Mouse (Mus musculus) E14TG2a.4 (cell line): ENCODE results near the gene Cpb2.

Experiments
- H3K27me3 ChIP-seq: 2 replicates; pipeline ENCODE4 v1.6.1; 2014; ENCODE audit warnings: low read length, control low read depth; ENCODE audit not compliant: insufficient read depth
- H3K36me3 ChIP-seq: 2 replicates; pipeline ENCODE4 v1.6.1; 2014; ENCODE audit warnings: low read length, control low read depth; ENCODE audit not compliant: insufficient read depth
- H3K4me1 ChIP-seq: replicated peaks from 2 replicates; pipeline ENCODE4 v1.6.1; 2014; ENCODE audit warnings: low read depth, low read length, control low read depth
- H3K4me3 ChIP-seq: replicated peaks from 2 replicates; pipeline ENCODE4 v1.5.1; 2014; ENCODE audit warnings: mild to moderate bottlenecking, low read length
- H3K9me3 ChIP-seq: 2 replicates; pipeline ENCODE4 v1.6.1; 2014; ENCODE audit warnings: low read length, control low read depth
- CTCF ChIP-seq: conservative IDR thresholded peaks from 2 replicates; pipeline ENCODE4 v1.5.1; 2014; ENCODE audit warnings: low read length
- NANOG ChIP-seq: IDR thresholded peaks from 2 replicates; pipeline ENCODE4 v1.6.1; 2014; ENCODE audit warnings: borderline replicate concordance, low read length, mixed read lengths
- POU5F1 ChIP-seq: IDR thresholded peaks from 2 replicates; pipeline ENCODE4 v1.6.1; 2014; ENCODE audit warnings: low read length, borderline replicate concordance

The Cpb2 gene

DNA sequence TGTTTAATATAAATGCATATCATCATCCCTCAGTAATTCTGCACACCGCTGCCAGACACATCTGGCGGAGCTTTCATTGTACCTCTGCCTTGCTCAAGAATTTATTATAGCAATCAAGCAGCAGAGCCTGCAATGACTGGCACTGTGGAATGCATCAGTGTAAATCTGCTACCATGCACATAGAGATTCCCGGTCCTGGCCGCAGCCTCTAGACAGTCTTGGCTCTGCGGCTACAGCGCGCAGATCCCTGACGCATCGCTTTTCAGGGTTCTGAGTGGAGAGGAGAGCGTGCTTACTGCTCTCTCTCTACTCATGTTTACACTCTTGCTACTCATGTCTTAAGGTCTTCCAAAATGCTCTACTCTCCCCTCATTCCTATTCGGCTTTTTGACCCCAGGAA lies 28.3 kb upstream of the Cpb2 start:
- Histone ChIP-seq H3K4me3 (no peak overlapping the region), H3K9me3 (no peaks in the 10 kb centered on the region), H3K4me1 (no peaks in the 10 kb centered on the region), H3K27me3 (no peaks in the 10 kb centered on the region), H3K36me3 (no peaks in the 10 kb centered on the region)
- TF ChIP-seq POU5F1: no peak
- no peak for TF ChIP-seq NANOG
- no peak for TF ChIP-seq CTCF

GRCm38 (mm10) chr14:75218843-75219242 lies 23.2 kb upstream of the Cpb2 start:
- TF ChIP-seq NANOG (no peak), CTCF (no peak), POU5F1 (no peak)
- no peak overlapping the region for H3K4me3 ChIP-seq
- no peaks in the 10 kb centered on the region for H3K27me3 ChIP-seq
- H3K4me1 ChIP-seq: no peaks in the 10 kb centered on the region
- H3K36me3 ChIP-seq: no peaks in the 10 kb centered on the region
- H3K9me3 ChIP-seq: no peaks in the 10 kb centered on the region

GRCm38 (mm10) chr14:75219250-75219913 lies 22.7 kb upstream of the Cpb2 start:
- no peaks in the 10 kb centered on the region for H3K4me1 ChIP-seq
- TF ChIP-seq CTCF (no peak), NANOG (no peak), POU5F1 (no peak)
- no peak overlapping the region for H3K4me3 ChIP-seq
- H3K27me3 ChIP-seq: no peaks in the 10 kb centered on the region
- H3K9me3 ChIP-seq: no peaks in the 10 kb centered on the region
- H3K36me3 ChIP-seq: no peaks in the 10 kb centered on the region

DNA sequence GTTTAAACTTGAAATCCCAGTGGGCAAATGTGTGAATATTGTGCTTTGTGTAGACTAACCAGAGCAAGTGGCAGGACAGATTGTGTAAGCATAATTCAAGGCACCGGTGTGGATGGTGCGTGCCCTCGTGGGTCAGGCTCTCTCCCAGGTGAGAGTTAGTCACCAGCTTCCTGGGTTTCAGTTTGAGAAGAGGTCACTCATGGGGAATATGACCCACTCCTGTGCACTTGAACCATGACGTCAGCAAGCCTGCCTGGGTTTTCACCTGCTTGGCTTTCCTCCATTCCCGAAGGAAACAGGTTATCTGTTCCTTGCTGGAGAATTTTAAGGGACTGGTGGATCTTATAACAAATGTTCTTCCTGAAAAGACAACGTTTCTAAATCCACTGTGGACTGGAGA lies 19.7 kb upstream of the Cpb2 start:
- Histone ChIP-seq H3K4me3 (no peak overlapping the region), H3K27me3 (no peaks in the 10 kb centered on the region), H3K4me1 (no peaks in the 10 kb centered on the region), H3K9me3 (no peaks in the 10 kb centered on the region), H3K36me3 (no peaks in the 10 kb centered on the region)
- TF ChIP-seq POU5F1 (no peak), CTCF (no peak), NANOG (no peak)

DNA sequence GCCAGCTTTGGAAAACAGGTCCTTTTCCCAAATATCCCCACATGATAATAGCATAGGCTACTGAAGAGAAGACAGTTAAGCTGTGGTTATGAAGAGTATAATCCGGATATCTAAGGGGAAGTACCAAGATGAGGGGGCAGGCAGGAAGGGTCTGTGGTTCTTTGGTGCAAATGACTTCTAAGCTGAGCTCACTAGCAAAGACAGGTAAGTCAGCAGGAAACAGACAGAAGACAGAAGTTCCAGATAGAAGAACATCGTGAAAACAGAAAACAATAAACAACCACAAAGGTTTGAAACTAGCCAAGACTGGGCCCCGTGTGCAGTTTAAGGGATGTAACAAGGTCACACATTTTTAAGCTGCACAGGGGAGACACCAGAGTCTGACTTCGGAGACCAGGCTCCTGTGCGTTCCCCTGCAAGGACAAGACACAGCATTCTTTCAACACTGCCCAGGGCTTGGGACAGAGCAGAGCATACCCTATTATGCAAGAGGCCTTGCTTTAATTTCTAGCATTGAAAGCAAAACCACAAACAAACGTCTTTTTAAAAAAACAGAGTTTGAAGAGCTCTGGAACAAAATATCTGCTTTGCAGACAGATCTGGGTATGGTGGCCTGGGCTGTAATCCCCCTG lies 14.5 kb upstream of the Cpb2 start:
- TF ChIP-seq NANOG (no peak), POU5F1 (no peak), CTCF (no peak)
- Histone ChIP-seq H3K4me1 (no peaks in the 10 kb centered on the region), H3K4me3 (no peak overlapping the region), H3K27me3 (no peaks in the 10 kb centered on the region), H3K36me3 (no peaks in the 10 kb centered on the region), H3K9me3 (no peaks in the 10 kb centered on the region)

- Histone ChIP-seq H3K36me3 (no peaks in the 10 kb centered on the region), H3K4me1 (no peaks in the 10 kb centered on the region), H3K4me3 (no peak overlapping the region), H3K9me3 (no peaks in the 10 kb centered on the region), H3K27me3 (no peaks in the 10 kb centered on the region)
- TF ChIP-seq NANOG (no peak), POU5F1 (no peak), CTCF (peak; percentile 72)
Observed at GRCm38 (mm10) chr14:75229834-75230233, 12.3 kb upstream of the Cpb2 start.

DNA sequence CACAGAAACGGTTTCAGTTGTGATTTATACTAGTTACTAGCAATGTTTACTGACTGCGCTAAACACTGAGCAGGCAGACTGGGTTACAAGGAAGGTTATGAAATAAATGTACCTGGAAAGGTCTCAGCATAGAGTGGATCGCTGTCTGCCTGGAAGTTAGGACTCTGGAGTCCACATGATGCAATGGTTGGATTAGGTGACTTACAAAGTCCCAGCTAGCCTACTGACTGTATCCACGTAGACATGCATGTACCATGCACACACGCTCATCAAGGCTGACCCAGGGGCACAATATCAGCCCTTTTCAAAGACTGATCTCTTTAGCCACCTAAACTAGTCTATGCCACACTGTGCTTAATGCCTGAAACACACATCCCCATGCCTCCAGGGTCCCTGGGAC lies 9.0 kb upstream of the Cpb2 start:
- Histone ChIP-seq H3K36me3 (no peaks in the 10 kb centered on the region), H3K9me3 (no peaks in the 10 kb centered on the region), H3K4me1 (no peaks in the 10 kb centered on the region), H3K27me3 (no peaks in the 10 kb centered on the region), H3K4me3 (no peak overlapping the region)
- TF ChIP-seq CTCF (no peak), POU5F1 (no peak), NANOG (no peak)

GRCm38 (mm10) chr14:75235552-75235951 lies 6.5 kb upstream of the Cpb2 start:
- Histone ChIP-seq H3K4me3 (no peak overlapping the region), H3K4me1 (no peaks in the 10 kb centered on the region), H3K27me3 (no peaks in the 10 kb centered on the region), H3K36me3 (no peaks in the 10 kb centered on the region), H3K9me3 (no peaks in the 10 kb centered on the region)
- no peak for TF ChIP-seq NANOG
- TF ChIP-seq CTCF: no peak
- TF ChIP-seq POU5F1: no peak
